Mouse (Mus musculus) liver, postnatal 0 days (tissue): ENCODE measurements around the gene Ube2ql1. TPM values are rescaled to one million over a fixed set of nuclear protein-coding genes. Genes with fewer than 3 reads are reported as not detected.
A peak's percentile ranks its signal among the peaks of the same experiment; 100 is the strongest.

ENCODE experiments used
- ATAC-seq: fragments of 200-750 bp; cut with Nextera tagmentation; 2 replicates; pipeline ENCODE4 v1.8.0; 2017; ENCODE audit warnings: mild to moderate bottlenecking, moderate library complexity
- DNase-seq: peaks from one replicate; pipeline ENCODE4 v3.0.0-alpha.2; 2016
- H3K27ac ChIP-seq: fragments of 300-500 bp; sonication (generic); 2 replicates; pipeline ENCODE4 v1.5.1; 2014; ENCODE audit warnings: antibody characterized with exemption, moderate library complexity, mild to moderate bottlenecking, low read depth
- H3K27me3 ChIP-seq: fragments of 300-500 bp; sonication (generic); 2 replicates; pipeline ENCODE4 v1.6.1; 2014; ENCODE audit warnings: low read length, control low read depth, mixed read lengths; ENCODE audit not compliant: insufficient read depth
- H3K36me3 ChIP-seq: fragments of 300-500 bp; sonication (generic); replicated peaks from 2 replicates; pipeline ENCODE4 v1.6.1; 2014; ENCODE audit warnings: mild to moderate bottlenecking, control low read depth, low read length, moderate library complexity, mixed read lengths; ENCODE audit not compliant: insufficient read depth
- H3K4me1 ChIP-seq: fragments of 300-500 bp; sonication (generic); 2 replicates; pipeline ENCODE4 v1.6.1; 2014; ENCODE audit warnings: antibody characterized with exemption, mild to moderate bottlenecking, control low read depth; ENCODE audit not compliant: insufficient read depth
- H3K4me2 ChIP-seq: fragments of 300-500 bp; sonication (generic); 2 replicates; pipeline ENCODE4 v1.6.1; 2014; ENCODE audit warnings: low read depth, mild to moderate bottlenecking, low read length, moderate library complexity, mixed read lengths
- H3K4me3 ChIP-seq: fragments of 300-500 bp; sonication (generic); 2 replicates; pipeline ENCODE4 v1.5.1; 2014; ENCODE audit warnings: low read depth, low read length
- H3K9ac ChIP-seq: fragments of 300-500 bp; sonication (generic); replicated peaks from 2 replicates; pipeline ENCODE4 v1.6.1; 2014; ENCODE audit warnings: mild to moderate bottlenecking, moderate library complexity
- H3K9me3 ChIP-seq: fragments of 300-500 bp; sonication (generic); 2 replicates; pipeline ENCODE4 v1.6.1; 2016; ENCODE audit warnings: mild to moderate bottlenecking, control low read depth, low read length, mixed read lengths
- CTCF ChIP-seq: sonication (generic); IDR thresholded peaks from 2 replicates; pipeline ENCODE4 v1.5.1; 2016; ENCODE audit warnings: antibody characterized with exemption, low read depth
- EP300 ChIP-seq: IDR thresholded peaks from 2 replicates; pipeline ENCODE4 v1.6.1; 2016; ENCODE audit warnings: antibody characterized with exemption, low read depth, mild to moderate bottlenecking
- WGBS: fragments of 180-500 bp; shearing (Covaris S2); extraction: QIAGEN DNeasy Blood & Tissue Kit; methylation state at CpG from one replicate; pipeline ENCODE4 v1.1.7; 2014; ENCODE audit not compliant: insufficient replicate concordance; 5-methylcytosine and 5-hydroxymethylcytosine counted together
- polyA plus RNA-seq: library from polyadenylated mRNA; unstranded; fragments of >200 nt; fragmentation: Nextera tagmentation; extraction: Ambion mirVana; gene quantifications from 2 replicates; pipeline ENCODE4 v1.2.1, GENCODE M21; 2015

The Ube2ql1 gene
- polyA plus RNA-seq, 1 experiment from 2014 or later, result not detected

DNA sequence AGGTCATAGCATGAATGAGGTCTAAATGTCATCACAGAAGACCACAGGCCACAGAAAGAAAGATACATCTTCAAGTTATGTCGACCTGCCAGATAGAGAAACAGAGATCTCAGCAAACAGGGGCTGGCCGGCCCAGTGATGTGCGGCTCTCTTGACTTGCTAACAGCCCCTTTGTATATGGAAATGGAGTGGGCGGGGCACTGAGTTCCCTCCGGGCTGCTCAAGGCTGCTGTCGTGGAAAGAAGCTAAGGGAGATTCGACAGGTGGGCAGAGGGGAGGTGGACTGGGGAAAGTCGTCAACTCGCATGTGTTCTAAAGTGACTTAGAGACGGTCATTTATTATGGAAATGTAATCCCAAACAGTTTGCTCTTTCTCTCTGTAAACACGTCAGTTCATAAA lies 36.2 kb downstream of the Ube2ql1 start:
- DNase-seq (no peak), ATAC-seq (no peak)
- H3K4me2 ChIP-seq, result no peak overlapping the region
- no peaks in the 10 kb centered on the region for H3K36me3 ChIP-seq
- TF ChIP-seq CTCF, result no peak
- TF ChIP-seq EP300, result no peak
- H3K4me1 ChIP-seq, result peaks cover 10% of the 10 kb centered on the region
- H3K27me3 ChIP-seq, result no peaks in the 10 kb centered on the region
- no peak overlapping the region for H3K4me3 ChIP-seq
- no peak overlapping the region for H3K9ac ChIP-seq
- H3K9me3 ChIP-seq, result no peaks in the 10 kb centered on the region
- H3K27ac ChIP-seq, result no peak overlapping the region
- 20% methylated on average over 11 of the region's 11 CpGs for WGBS

DNA sequence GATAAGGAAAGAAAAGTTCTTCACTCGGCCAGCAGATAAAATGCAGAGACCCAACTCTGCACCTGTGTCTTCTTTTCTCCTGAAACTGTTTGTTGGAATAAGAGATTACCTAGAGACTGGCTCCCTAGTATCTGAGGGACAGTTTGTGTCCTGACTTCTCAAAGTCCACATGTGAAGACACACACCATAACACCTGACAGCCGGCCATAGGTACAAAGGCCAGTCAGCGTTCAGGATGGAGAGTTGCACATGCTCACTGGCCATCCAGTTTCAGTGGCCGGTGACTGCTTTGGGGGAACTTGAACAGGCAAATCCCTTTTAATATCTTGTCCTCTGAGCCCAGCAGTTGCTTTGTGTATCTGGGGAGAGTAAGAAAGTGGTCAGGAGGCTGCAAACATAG lies 38.3 kb downstream of the Ube2ql1 start:
- WGBS, result 48% methylated on average over 4 of the region's 4 CpGs
- no peak overlapping the region for H3K4me3 ChIP-seq
- no peaks in the 10 kb centered on the region for H3K27me3 ChIP-seq
- H3K4me1 ChIP-seq, result peaks cover 10% of the 10 kb centered on the region
- H3K4me2 ChIP-seq, result no peak overlapping the region
- no peaks in the 10 kb centered on the region for H3K9me3 ChIP-seq
- no peaks in the 10 kb centered on the region for H3K36me3 ChIP-seq
- ATAC-seq (peak; percentile 91), DNase-seq (peak; percentile 23)
- no peak for TF ChIP-seq CTCF
- no peak for TF ChIP-seq EP300
- peak overlapping the region; percentile 82 for H3K27ac ChIP-seq
- no peak overlapping the region for H3K9ac ChIP-seq

DNA sequence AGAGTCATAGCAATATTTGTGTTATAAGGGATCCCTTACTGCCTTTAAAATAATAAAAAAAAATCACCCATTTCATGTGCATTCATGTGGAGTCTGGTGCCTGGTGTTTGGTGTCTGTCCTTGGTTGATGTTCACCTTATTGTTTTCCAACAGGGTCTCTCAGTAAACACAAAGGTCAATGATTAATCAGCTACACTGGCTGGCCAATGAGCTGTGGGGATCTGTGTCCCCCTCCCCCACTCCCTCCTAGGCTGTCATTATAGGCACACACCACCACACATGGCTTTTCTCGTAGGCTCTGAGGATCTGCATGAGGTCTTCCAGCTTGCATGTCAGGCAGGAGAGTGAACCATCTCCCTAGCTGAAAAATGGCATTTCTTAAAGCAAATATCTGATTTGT lies 38.9 kb downstream of the Ube2ql1 start:
- 35% methylated on average over 1 of the region's 1 CpGs for WGBS

DNA sequence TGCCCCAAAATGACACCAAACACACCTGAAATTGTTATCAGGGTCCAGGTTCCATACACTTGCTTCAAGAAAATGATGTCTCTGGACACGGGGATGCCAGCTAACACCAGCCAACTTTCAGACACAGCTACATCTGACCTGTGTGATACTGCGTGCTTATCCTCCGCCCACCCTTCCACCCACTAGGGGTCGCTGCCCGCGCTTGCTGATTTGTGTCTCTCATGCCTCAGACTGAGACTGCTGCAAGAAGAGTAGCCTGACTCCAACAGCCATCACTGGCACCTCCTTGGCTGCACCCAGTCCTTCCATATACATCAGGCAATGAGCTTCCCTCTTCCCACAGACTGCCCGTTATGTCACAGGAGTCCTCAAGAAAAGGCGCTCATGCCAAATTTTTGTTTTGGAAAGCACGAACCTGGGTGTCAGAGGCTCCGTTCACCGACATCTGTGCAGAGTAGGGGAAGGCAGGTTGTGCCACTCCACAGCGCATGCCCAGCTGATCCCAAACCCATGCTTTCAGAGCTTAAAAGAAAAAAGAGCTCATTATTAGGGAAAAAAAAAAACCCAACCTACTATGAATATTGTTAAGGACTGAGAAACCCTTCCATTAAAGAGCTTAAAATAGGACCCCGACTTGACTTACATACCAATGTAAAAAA lies 43.2 kb downstream of the Ube2ql1 start:
- Histone ChIP-seq H3K27me3 (no peaks in the 10 kb centered on the region), H3K9me3 (no peaks in the 10 kb centered on the region), H3K4me2 (no peak overlapping the region), H3K4me1 (peaks cover 6% of the 10 kb centered on the region), H3K4me3 (no peak overlapping the region), H3K27ac (no peak overlapping the region), H3K9ac (no peak overlapping the region), H3K36me3 (no peaks in the 10 kb centered on the region)
- DNase-seq (peak; percentile 79), ATAC-seq (no peak)
- WGBS, result 45% methylated on average over 13 of the region's 13 CpGs
- TF ChIP-seq CTCF (peak; percentile 80), EP300 (no peak)

More for the DNA sequence above, 38.9 kb downstream of the Ube2ql1 start:
- Histone ChIP-seq H3K4me3 (no peak overlapping the region), H3K27me3 (no peaks in the 10 kb centered on the region), H3K4me1 (peaks cover 10% of the 10 kb centered on the region), H3K36me3 (no peaks in the 10 kb centered on the region), H3K4me2 (no peak overlapping the region), H3K9me3 (no peaks in the 10 kb centered on the region), H3K9ac (no peak overlapping the region), H3K27ac (peak overlapping the region; percentile 82)
- DNase-seq (peak; percentile 56), ATAC-seq (peak; percentile 92)
- TF ChIP-seq CTCF (no peak), EP300 (no peak)

DNA sequence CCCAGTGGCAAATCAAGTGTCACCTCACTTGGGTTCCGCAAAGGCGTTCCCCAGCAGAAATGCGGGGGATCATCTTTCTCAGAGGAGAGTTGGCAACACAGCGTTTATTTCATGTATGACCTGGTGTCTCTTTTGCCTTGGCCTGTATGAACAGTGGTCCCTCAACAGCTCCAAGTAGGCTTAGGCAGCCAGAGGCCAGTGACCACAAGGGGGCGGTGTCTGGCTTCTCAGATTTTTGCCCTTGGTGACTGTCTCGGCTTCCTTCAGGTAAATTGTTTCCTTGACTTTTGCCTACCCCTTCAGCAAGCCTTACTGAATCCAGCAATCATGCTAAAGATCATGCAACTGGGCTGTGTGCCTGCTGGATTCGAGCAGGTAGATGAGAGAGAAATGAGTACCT lies 48.6 kb downstream of the Ube2ql1 start:
- H3K27me3 ChIP-seq, result no peaks in the 10 kb centered on the region
- TF ChIP-seq CTCF (peak; percentile 76), EP300 (no peak)
- no peak overlapping the region for H3K9ac ChIP-seq
- H3K4me1 ChIP-seq, result no peaks in the 10 kb centered on the region
- DNase-seq, result peak; percentile 71
- WGBS, result 38% methylated on average over 7 of the region's 7 CpGs
- ATAC-seq, result no peak
- H3K36me3 ChIP-seq, result no peaks in the 10 kb centered on the region
- H3K4me2 ChIP-seq, result no peak overlapping the region
- no peak overlapping the region for H3K4me3 ChIP-seq
- no peaks in the 10 kb centered on the region for H3K9me3 ChIP-seq
- H3K27ac ChIP-seq, result no peak overlapping the region

DNA sequence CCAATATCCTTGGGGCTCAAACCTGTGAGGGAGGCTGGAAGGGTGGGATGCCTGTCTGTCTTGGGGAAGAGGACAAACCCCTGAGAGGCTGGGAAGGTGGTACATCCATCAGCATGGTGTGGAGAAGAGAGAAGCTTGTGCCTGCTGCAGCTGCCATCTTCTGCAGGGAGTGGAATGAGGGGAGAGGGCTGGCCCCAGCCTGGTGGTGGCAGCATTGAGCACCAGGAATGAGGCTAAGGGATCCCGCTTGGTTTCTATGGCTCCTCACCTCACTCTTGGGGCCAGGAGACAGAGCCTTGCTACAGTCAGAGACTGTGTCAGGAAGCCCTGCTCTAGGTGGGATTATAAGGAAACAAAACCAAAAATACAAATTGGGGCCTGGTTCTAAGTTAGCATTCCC lies 52.7 kb downstream of the Ube2ql1 start:
- ATAC-seq (no peak), DNase-seq (no peak)
- TF ChIP-seq CTCF, result peak; percentile 44
- no peak for TF ChIP-seq EP300
- Histone ChIP-seq H3K9me3 (no peaks in the 10 kb centered on the region), H3K27me3 (no peaks in the 10 kb centered on the region), H3K4me3 (no peak overlapping the region), H3K36me3 (no peaks in the 10 kb centered on the region), H3K9ac (no peak overlapping the region), H3K4me2 (no peak overlapping the region), H3K4me1 (no peaks in the 10 kb centered on the region), H3K27ac (no peak overlapping the region)
- WGBS, result 35% methylated on average over 1 of the region's 1 CpGs
